Mouse (Mus musculus): ENCODE data around the gene Rin3. TPM values are rescaled to one million over a fixed set of nuclear protein-coding genes. Genes with fewer than 3 reads are reported as not detected.

Rin3 gene
- polyA plus RNA-seq, 1 experiment from 2014 or later: 9.9 TPM

- no peak overlapping the region for H3K4me2 ChIP-seq
- WGBS: 65% methylated on average over 4 of the region's 4 CpGs
- H3K9me3 ChIP-seq (replicated peaks): no peaks in the 10 kb centered on the region
- no peak overlapping the region for H3K4me3 ChIP-seq
- H3K27ac ChIP-seq (ENCODE audit: poor library complexity, severe bottlenecking): no peak overlapping the region; the same call in 1 of the 2 replicates
- peaks cover 70% of the 10 kb centered on the region for H3K4me1 ChIP-seq (replicated peaks)
- no peaks in the 10 kb centered on the region for H3K36me3 ChIP-seq
- no peaks in the 10 kb centered on the region for H3K27me3 ChIP-seq (replicated peaks)
- no peak for ATAC-seq (ENCODE audit: insufficient number of reproducible peaks, low FRiP score)
- no peak overlapping the region for H3K9ac ChIP-seq
Observed at GRCm38 (mm10) chr12:102302831-102303351, 20.0 kb downstream of the Rin3 start.

- Histone ChIP-seq H3K36me3 (no peaks in the 10 kb centered on the region), H3K9ac (no peak overlapping the region), H3K4me3 (no peak overlapping the region), H3K4me1 (replicated peaks) (peaks cover 77% of the 10 kb centered on the region), H3K27me3 (replicated peaks) (no peaks in the 10 kb centered on the region), H3K4me2 (no peak overlapping the region), H3K9me3 (replicated peaks) (no peaks in the 10 kb centered on the region), H3K27ac (ENCODE audit: poor library complexity, severe bottlenecking) (no peak overlapping the region)
- no peak for ATAC-seq (ENCODE audit: insufficient number of reproducible peaks, low FRiP score)
- WGBS: 20% methylated on average over 7 of the region's 7 CpGs
Observed at GRCm38 (mm10) chr12:102303867-102304266, 21.0 kb downstream of the Rin3 start.

- Histone ChIP-seq H3K9me3 (replicated peaks) (no peaks in the 10 kb centered on the region), H3K9ac (no peak overlapping the region), H3K4me1 (replicated peaks) (peaks cover 80% of the 10 kb centered on the region), H3K27me3 (replicated peaks) (no peaks in the 10 kb centered on the region), H3K4me3 (no peak overlapping the region), H3K4me2 (no peak overlapping the region), H3K27ac (ENCODE audit: poor library complexity, severe bottlenecking) (no peak overlapping the region), H3K36me3 (no peaks in the 10 kb centered on the region)
- 57% methylated on average over 10 of the region's 10 CpGs for WGBS
- no peak for ATAC-seq (ENCODE audit: insufficient number of reproducible peaks, low FRiP score)
Observed at GRCm38 (mm10) chr12:102305069-102305836, 22.4 kb downstream of the Rin3 start.

- peak overlapping the region; percentile 46 for H3K4me2 ChIP-seq
- 0 out of 2 replicates have a peak, but pooled peaks cover 2% of the 10 kb centered on the region for H3K9me3 ChIP-seq (replicated peaks)
- WGBS: 14% methylated on average over 6 of the region's 6 CpGs
- peaks cover 10% of the 10 kb centered on the region for H3K36me3 ChIP-seq
- no peaks in the 10 kb centered on the region for H3K27me3 ChIP-seq (replicated peaks)
- peak; percentile 62 for ATAC-seq (ENCODE audit: insufficient number of reproducible peaks, low FRiP score)
- peaks cover 67% of the 10 kb centered on the region for H3K4me1 ChIP-seq (replicated peaks)
- peak overlapping the region; percentile 97 for H3K27ac ChIP-seq (ENCODE audit: poor library complexity, severe bottlenecking)
- H3K9ac ChIP-seq: peak overlapping the region; percentile 21; the same call in 1 of the 2 replicates
- no peak overlapping the region for H3K4me3 ChIP-seq
Observed at GRCm38 (mm10) chr12:102308001-102308456, 25.2 kb downstream of the Rin3 start.

DNA sequence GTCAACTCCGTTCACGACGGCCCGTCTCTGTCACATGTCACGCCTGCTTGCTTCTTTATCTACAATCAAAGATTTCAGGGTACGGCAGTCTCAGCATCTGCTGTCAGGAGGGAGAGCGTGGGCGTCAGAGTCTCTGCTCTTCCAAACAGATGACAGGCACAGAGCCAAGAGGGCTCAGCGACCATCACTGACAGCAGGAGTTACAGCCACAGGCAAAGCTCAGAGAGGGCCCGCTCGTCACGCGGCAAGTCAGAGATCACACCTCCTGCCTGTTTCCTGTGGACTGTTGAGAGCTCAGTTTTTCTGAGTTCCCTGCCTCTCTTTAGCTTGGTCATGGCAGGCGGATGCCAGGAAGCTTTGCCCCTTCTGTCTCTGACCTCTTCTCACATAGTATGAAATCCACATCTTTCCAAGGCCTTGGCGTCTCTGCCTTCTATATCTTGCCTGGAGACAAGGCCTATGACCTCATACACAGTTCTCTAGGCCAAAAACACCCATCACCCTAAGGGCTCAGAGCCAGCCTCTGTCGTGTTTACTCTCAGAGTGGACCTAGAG lies 25.7 kb downstream of the Rin3 start:
- Histone ChIP-seq H3K4me2 (peak overlapping the region; percentile 46), H3K4me1 (replicated peaks) (peaks cover 62% of the 10 kb centered on the region), H3K4me3 (no peak overlapping the region), H3K27me3 (replicated peaks) (no peaks in the 10 kb centered on the region), H3K27ac (ENCODE audit: poor library complexity, severe bottlenecking) (peak overlapping the region; percentile 97), H3K9me3 (replicated peaks) (0 out of 2 replicates have a peak, but pooled peaks cover 2% of the 10 kb centered on the region), H3K9ac (peak overlapping the region; percentile 21; the same call in 1 of the 2 replicates), H3K36me3 (peaks cover 15% of the 10 kb centered on the region)
- peak; percentile 71 for ATAC-seq (ENCODE audit: insufficient number of reproducible peaks, low FRiP score)
- WGBS: 11% methylated on average over 16 of the region's 16 CpGs

- Histone ChIP-seq H3K9ac (no peak overlapping the region), H3K4me1 (replicated peaks) (peaks cover 55% of the 10 kb centered on the region), H3K9me3 (replicated peaks) (0 out of 2 replicates have a peak, but pooled peaks cover 2% of the 10 kb centered on the region), H3K27me3 (replicated peaks) (no peaks in the 10 kb centered on the region), H3K4me3 (no peak overlapping the region), H3K27ac (ENCODE audit: poor library complexity, severe bottlenecking) (peak overlapping the region; percentile 97), H3K36me3 (peaks cover 15% of the 10 kb centered on the region), H3K4me2 (peak overlapping the region; percentile 46)
- WGBS: 70% methylated on average over 11 of the region's 11 CpGs
- no peak; the same call in 1 of the 2 replicates for ATAC-seq (ENCODE audit: insufficient number of reproducible peaks, low FRiP score)
Observed at GRCm38 (mm10) chr12:102309099-102309799, 26.4 kb downstream of the Rin3 start.

DNA sequence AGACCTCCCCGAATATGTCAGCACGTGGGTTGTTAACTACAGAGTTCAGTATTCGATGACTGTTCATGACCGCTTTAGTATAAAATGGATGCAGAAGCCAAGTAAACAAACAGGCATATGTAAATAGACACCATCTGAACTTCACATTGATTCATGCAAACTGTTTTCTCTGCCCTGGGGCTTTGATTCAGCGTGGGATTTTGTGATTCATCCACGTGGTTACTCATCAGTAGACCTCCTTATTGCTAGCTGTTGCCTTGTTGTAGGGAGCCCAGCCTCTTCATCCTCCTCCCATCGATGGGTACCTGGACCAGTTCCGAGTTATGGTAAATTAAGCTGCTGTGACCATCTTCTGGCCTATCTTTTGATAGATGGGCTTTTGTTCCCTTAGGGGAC lies 26.9 kb downstream of the Rin3 start:
- Histone ChIP-seq H3K9ac (no peak overlapping the region), H3K27ac (ENCODE audit: poor library complexity, severe bottlenecking) (no peak overlapping the region), H3K4me1 (replicated peaks) (peaks cover 49% of the 10 kb centered on the region), H3K9me3 (replicated peaks) (0 out of 2 replicates have a peak, but pooled peaks cover 2% of the 10 kb centered on the region), H3K4me2 (no peak overlapping the region), H3K4me3 (no peak overlapping the region), H3K27me3 (replicated peaks) (no peaks in the 10 kb centered on the region), H3K36me3 (peaks cover 20% of the 10 kb centered on the region)
- 74% methylated on average over 8 of the region's 8 CpGs for WGBS
- no peak for ATAC-seq (ENCODE audit: insufficient number of reproducible peaks, low FRiP score)

GRCm38 (mm10) chr12:102310261-102310660 lies 27.4 kb downstream of the Rin3 start:
- Histone ChIP-seq H3K9me3 (replicated peaks) (0 out of 2 replicates have a peak, but pooled peaks cover 2% of the 10 kb centered on the region), H3K4me2 (no peak overlapping the region), H3K27ac (ENCODE audit: poor library complexity, severe bottlenecking) (no peak overlapping the region), H3K36me3 (peaks cover 24% of the 10 kb centered on the region), H3K27me3 (replicated peaks) (no peaks in the 10 kb centered on the region), H3K4me1 (replicated peaks) (peaks cover 45% of the 10 kb centered on the region), H3K9ac (no peak overlapping the region), H3K4me3 (no peak overlapping the region)
- ATAC-seq (ENCODE audit: insufficient number of reproducible peaks, low FRiP score): no peak
- WGBS: 88% methylated on average over 3 of the region's 3 CpGs

DNA sequence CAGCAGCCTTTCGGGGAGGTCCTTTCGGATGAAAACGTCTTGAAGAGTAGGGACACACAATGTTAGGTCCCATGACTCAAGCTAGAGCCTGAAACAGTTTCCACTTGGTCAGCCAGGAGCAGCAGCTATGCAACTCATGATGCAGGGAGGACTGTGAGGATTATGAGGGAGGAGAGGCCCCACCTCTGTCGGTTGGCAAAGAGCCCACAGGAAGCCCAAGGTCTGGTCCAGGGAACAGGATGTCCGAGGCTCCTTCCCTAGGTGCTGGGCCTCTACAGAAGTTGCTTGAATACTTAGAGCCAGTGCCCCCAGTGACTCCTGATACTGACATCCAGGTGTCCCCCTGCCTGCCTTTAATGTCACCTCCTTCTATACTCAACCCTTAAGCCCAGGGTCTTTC lies 28.6 kb downstream of the Rin3 start:
- ATAC-seq (ENCODE audit: insufficient number of reproducible peaks, low FRiP score): no peak
- H3K36me3 ChIP-seq: peaks cover 29% of the 10 kb centered on the region
- H3K9me3 ChIP-seq (replicated peaks): 0 out of 2 replicates have a peak, but pooled peaks cover 2% of the 10 kb centered on the region
- H3K27me3 ChIP-seq (replicated peaks): no peaks in the 10 kb centered on the region
- no peak overlapping the region for H3K9ac ChIP-seq
- H3K27ac ChIP-seq (ENCODE audit: poor library complexity, severe bottlenecking): no peak overlapping the region
- H3K4me2 ChIP-seq: no peak overlapping the region
- no peak overlapping the region for H3K4me3 ChIP-seq
- WGBS: 76% methylated on average over 5 of the region's 5 CpGs
- H3K4me1 ChIP-seq (replicated peaks): peaks cover 36% of the 10 kb centered on the region

DNA sequence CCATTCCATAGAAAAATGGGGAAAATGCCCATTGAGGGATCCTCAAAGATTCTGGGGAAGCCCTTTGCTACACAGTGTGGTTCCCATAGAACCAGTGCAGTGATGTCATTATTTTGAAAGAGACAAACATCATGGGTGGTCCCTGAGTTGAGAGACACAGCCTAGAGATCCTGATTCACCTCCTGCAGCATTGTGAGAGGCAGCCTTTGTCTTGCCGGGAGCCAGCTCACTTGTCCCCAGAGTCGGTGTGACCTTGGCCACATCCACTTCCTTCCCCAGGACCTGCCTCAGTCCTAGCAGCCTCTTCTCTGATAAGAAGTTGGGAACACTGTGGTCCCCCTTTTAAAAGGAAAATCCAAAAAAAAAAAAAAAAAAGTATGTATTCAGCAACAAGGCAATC lies 36.3 kb downstream of the Rin3 start:
- WGBS: 20% methylated on average over 2 of the region's 2 CpGs
- peak; percentile 58; the same call in 1 of the 2 replicates for ATAC-seq (ENCODE audit: insufficient number of reproducible peaks, low FRiP score)
- Histone ChIP-seq H3K9ac (no peak overlapping the region), H3K27ac (ENCODE audit: poor library complexity, severe bottlenecking) (peak overlapping the region; percentile 24; the same call in 1 of the 2 replicates), H3K27me3 (replicated peaks) (no peaks in the 10 kb centered on the region), H3K4me2 (no peak overlapping the region), H3K36me3 (peaks cover 14% of the 10 kb centered on the region), H3K4me1 (replicated peaks) (peaks cover 35% of the 10 kb centered on the region), H3K9me3 (replicated peaks) (no peaks in the 10 kb centered on the region), H3K4me3 (no peak overlapping the region)

DNA sequence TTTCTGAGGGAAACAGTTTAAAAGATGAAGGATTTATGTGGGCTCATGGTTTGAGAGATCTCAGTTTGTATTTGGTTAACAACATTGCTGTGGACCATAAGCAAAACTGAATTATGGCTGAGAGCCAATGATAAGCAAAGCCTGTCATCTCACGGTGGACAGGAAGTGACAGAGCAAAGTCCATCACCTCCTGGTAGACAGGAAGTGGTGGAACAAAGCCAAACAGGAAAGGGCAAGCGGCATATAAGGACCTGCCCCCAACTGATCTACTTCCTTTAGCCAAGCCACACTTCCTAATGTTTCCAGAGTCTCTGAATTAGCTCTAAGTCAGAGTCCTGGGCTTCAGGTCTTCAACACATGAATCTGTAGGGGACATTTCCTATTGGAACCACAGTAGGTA lies 37.1 kb downstream of the Rin3 start:
- Histone ChIP-seq H3K4me2 (no peak overlapping the region), H3K9ac (no peak overlapping the region), H3K4me1 (replicated peaks) (peaks cover 36% of the 10 kb centered on the region), H3K9me3 (replicated peaks) (no peaks in the 10 kb centered on the region), H3K27me3 (replicated peaks) (no peaks in the 10 kb centered on the region), H3K4me3 (no peak overlapping the region), H3K27ac (ENCODE audit: poor library complexity, severe bottlenecking) (peak overlapping the region; percentile 57), H3K36me3 (peaks cover 9% of the 10 kb centered on the region)
- 0 out of 2 replicates have a peak, but pooled peaks have one; percentile 33 for ATAC-seq (ENCODE audit: insufficient number of reproducible peaks, low FRiP score)
- WGBS: 38% methylated on average over 2 of the region's 2 CpGs
